Mouse (Mus musculus) forebrain, embryonic 13.5 days (tissue): ENCODE data around the gene Map1b. TPM values are rescaled to one million over a fixed set of nuclear protein-coding genes. Genes with fewer than 3 reads are reported as not detected.

Source experiments
- ATAC-seq: fragments of 200-750 bp; cut with Nextera tagmentation; 2 replicates; pipeline ENCODE4 v1.8.0; 2017
- H3K27ac ChIP-seq: fragments of 300-500 bp; sonication (generic); 2 replicates; pipeline ENCODE4 v1.5.1; 2015; ENCODE audit warnings: inconsistent platforms, mild to moderate bottlenecking, moderate library complexity
- H3K27me3 ChIP-seq: fragments of 300-500 bp; sonication (generic); 2 replicates; pipeline ENCODE4 v1.6.1; 2015; ENCODE audit warnings: mild to moderate bottlenecking, inconsistent platforms
- H3K36me3 ChIP-seq: fragments of 300-500 bp; sonication (generic); 2 replicates; pipeline ENCODE4 v1.6.1; 2015; ENCODE audit warnings: mild to moderate bottlenecking, inconsistent platforms; ENCODE audit not compliant: poor library complexity, severe bottlenecking
- H3K4me1 ChIP-seq: fragments of 300-500 bp; sonication (generic); 2 replicates; pipeline ENCODE4 v1.6.1; 2015; ENCODE audit warnings: inconsistent platforms
- H3K4me2 ChIP-seq: fragments of 300-500 bp; sonication (generic); 2 replicates; pipeline ENCODE4 v1.6.1; 2015; ENCODE audit warnings: inconsistent platforms, mild to moderate bottlenecking, moderate library complexity
- H3K4me3 ChIP-seq: fragments of 300-500 bp; sonication (generic); 2 replicates; pipeline ENCODE4 v1.5.1; 2015; ENCODE audit warnings: mild to moderate bottlenecking, inconsistent platforms
- H3K9ac ChIP-seq: fragments of 300-500 bp; sonication (generic); 2 replicates; pipeline ENCODE4 v1.6.1; 2015; ENCODE audit warnings: mild to moderate bottlenecking, inconsistent platforms
- H3K9me3 ChIP-seq: fragments of 300-500 bp; sonication (generic); replicated peaks from 2 replicates; pipeline ENCODE4 v1.6.1; 2016; ENCODE audit warnings: inconsistent platforms
- WGBS: fragments of 180-500 bp; shearing (Covaris S2); methylation state at CpG from one replicate; pipeline ENCODE4 v1.1.7; 2015; 5-methylcytosine and 5-hydroxymethylcytosine counted together
- polyA plus RNA-seq: library from polyadenylated mRNA; unstranded; fragments of >200 nt; fragmentation: Nextera tagmentation; extraction: Ambion mirVana; gene quantifications from 2 replicates; pipeline ENCODE4 v1.2.1, GENCODE M21; 2015

Gene Map1b
- polyA plus RNA-seq, 1 experiment from 2014 or later = 1,694 TPM

DNA sequence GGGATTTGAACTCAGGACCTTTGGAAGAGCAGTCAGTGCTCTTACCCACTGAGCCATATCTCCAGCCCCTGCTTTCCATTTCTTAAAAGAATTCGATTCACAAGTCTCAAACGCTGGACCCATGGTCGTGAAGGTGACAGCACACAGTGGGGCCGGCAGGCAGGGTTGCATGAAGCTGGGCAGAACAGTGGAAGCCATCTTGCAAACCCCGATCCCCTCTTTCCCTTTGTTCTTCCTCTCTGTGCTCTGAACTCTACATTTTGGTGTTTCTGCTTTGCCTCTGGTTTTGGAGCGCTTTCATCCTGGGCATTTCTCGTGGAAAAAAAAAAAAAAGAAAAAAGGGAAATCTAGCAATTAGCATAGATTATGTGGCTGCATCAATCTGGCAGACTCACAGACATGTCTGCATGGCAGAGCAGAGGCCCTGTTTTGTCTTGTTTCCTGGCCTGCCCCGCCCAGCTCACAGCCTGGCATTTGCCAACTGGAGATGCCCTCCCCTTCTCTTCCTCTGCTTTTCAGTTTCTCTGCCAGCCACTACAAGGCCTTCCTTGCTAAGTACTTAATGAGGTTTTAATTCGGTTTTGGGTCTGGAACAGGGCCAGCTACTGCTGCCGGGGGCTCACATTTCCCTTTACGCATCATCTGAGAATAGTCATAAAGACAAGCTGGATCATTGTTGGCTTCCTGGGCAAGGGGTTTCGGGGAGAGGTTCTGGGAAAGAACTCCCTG is 57.5 kb downstream of the Map1b start:
- ATAC-seq = peak; percentile 94
- Histone ChIP-seq H3K27ac (peak overlapping the region; percentile 92), H3K9ac (0 out of 2 replicates have a peak overlapping the region, but pooled peaks have one; percentile 8), H3K27me3 (no peaks in the 10 kb centered on the region), H3K36me3 (peaks cover 31% of the 10 kb centered on the region), H3K4me2 (peak overlapping the region; percentile 10; the same call in 1 of the 2 replicates), H3K4me1 (peaks cover 55% of the 10 kb centered on the region), H3K4me3 (no peak overlapping the region), H3K9me3 (no peaks in the 10 kb centered on the region)
- WGBS = 34% methylated on average over 12 of the region's 12 CpGs

DNA sequence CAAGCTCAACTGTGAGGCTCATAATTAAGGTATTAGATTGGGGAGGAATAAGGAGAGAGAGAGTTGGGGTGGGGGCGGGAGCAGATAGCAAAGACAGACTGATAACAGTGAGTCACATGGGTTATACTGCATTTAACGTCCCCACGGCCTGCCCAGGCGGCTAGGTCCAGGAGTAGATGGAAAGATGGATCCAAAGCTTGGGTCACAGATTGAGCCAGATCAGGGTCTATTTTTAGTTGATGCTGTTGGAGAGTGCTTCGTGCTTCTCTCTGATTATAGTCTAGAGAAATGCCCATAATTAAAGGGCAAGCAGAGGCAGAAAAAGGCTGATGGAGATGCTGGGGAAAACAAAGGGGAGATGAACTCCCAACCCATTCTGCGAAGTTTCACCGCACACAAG is 61.4 kb downstream of the Map1b start:
- Histone ChIP-seq H3K9ac (no peak overlapping the region), H3K9me3 (no peaks in the 10 kb centered on the region), H3K27me3 (no peaks in the 10 kb centered on the region), H3K36me3 (peaks cover 28% of the 10 kb centered on the region; the same call in 1 of the 2 replicates), H3K4me2 (no peak overlapping the region), H3K4me1 (peaks cover 63% of the 10 kb centered on the region), H3K27ac (0 out of 2 replicates have a peak overlapping the region, but pooled peaks have one; percentile 7), H3K4me3 (no peak overlapping the region)
- no peak for ATAC-seq
- WGBS = 89% methylated on average over 7 of the region's 7 CpGs

DNA sequence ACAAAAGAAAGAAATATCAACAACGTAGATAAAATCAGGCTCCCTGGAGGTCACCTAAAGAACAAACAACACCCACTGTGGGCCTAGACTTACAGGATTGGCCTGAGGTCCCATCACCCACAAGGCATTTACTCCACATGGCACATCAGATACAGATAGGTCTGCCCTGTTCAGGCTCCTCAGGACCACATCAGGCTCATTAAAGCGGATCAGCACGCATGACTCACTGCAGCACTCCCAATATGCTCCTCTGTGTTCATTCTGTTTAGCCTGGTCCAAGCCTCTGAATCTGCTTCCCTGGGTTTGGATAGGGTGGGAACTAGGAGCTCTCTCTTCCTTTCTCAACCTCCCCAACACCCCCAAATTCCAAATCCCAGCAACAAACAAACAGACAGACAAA is 63.9 kb downstream of the Map1b start:
- Histone ChIP-seq H3K9me3 (no peaks in the 10 kb centered on the region), H3K4me2 (no peak overlapping the region), H3K4me3 (no peak overlapping the region), H3K36me3 (peaks cover 31% of the 10 kb centered on the region; the same call in 1 of the 2 replicates), H3K27me3 (no peaks in the 10 kb centered on the region), H3K4me1 (peaks cover 71% of the 10 kb centered on the region), H3K9ac (no peak overlapping the region), H3K27ac (0 out of 2 replicates have a peak overlapping the region, but pooled peaks have one; percentile 35)
- WGBS = 83% methylated on average over 3 of the region's 3 CpGs
- no peak for ATAC-seq

DNA sequence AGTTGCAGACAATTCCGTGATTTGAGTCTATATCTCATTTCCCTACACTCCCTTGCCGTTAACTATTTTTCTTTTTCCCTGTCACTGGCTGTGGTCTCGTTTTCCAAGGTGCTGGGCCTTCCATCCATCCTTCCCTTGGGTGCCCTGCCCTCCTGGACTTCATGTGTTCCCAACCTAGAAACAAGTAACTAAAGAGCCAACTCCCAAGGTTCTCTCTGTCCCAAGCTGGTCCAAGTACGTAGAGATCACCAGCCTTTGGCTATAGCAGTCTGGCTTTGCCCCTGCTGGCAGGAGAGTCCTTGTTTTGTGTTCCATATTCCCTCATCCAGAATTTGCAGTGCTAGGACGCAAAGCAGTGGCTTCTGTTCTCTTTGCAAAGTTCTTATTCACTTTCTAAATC is 65.1 kb downstream of the Map1b start:
- Histone ChIP-seq H3K27ac (peak overlapping the region; percentile 57), H3K4me3 (no peak overlapping the region), H3K36me3 (peaks cover 21% of the 10 kb centered on the region; the same call in 1 of the 2 replicates), H3K9me3 (no peaks in the 10 kb centered on the region), H3K4me1 (peaks cover 73% of the 10 kb centered on the region), H3K4me2 (no peak overlapping the region), H3K9ac (no peak overlapping the region), H3K27me3 (no peaks in the 10 kb centered on the region)
- 85% methylated on average over 5 of the region's 5 CpGs for WGBS
- no peak for ATAC-seq

DNA sequence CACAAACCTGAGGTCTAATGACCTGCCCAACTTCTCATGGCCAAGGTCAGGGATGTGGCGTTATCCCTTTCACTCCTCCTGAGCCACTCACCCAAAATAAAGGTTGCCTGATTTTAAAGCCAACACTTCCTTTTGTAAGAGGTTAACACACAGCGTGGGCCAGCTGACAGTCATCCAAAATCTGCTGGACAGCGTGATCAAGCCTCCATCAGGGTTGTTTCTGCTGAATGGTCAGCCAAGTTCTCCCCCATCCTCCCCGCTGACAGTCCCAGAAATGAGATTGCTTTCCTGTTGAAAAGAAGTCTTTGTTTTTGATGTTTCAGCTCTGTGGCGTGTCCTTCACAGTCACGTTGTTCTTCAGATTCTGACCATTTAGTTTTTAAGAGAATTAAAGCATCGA is 65.6 kb downstream of the Map1b start:
- Histone ChIP-seq H3K4me3 (no peak overlapping the region), H3K27me3 (no peaks in the 10 kb centered on the region), H3K9me3 (no peaks in the 10 kb centered on the region), H3K4me2 (no peak overlapping the region), H3K4me1 (peaks cover 73% of the 10 kb centered on the region), H3K36me3 (peaks cover 21% of the 10 kb centered on the region; the same call in 1 of the 2 replicates), H3K9ac (no peak overlapping the region), H3K27ac (0 out of 2 replicates have a peak overlapping the region, but pooled peaks have one; percentile 57)
- WGBS = 70% methylated on average over 7 of the region's 7 CpGs
- ATAC-seq = no peak

DNA sequence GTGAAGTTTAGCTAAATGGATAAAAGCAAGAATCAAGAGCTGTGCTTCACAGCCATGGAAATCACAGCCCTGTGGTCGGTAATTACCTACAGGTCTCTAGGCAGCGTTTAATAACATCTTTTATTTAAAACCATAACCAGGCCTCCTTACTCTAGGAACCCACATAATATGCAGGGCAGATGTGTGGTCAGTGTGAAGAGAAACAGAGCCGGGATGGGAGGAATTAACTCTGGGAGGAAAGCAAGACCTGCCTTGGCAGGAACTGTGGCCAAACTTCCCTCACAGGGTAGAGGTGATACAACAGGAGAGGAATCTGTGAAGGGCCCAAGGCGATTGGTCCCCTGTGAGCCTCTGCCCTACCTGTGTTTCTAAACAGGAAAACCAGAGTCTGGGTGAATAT is 66.8 kb downstream of the Map1b start:
- Histone ChIP-seq H3K27me3 (no peaks in the 10 kb centered on the region), H3K9me3 (no peaks in the 10 kb centered on the region), H3K4me1 (peaks cover 74% of the 10 kb centered on the region), H3K27ac (peak overlapping the region; percentile 95), H3K4me2 (no peak overlapping the region), H3K36me3 (peaks cover 15% of the 10 kb centered on the region; the same call in 1 of the 2 replicates), H3K4me3 (no peak overlapping the region), H3K9ac (no peak overlapping the region)
- ATAC-seq = no peak
- WGBS = 83% methylated on average over 4 of the region's 4 CpGs

DNA sequence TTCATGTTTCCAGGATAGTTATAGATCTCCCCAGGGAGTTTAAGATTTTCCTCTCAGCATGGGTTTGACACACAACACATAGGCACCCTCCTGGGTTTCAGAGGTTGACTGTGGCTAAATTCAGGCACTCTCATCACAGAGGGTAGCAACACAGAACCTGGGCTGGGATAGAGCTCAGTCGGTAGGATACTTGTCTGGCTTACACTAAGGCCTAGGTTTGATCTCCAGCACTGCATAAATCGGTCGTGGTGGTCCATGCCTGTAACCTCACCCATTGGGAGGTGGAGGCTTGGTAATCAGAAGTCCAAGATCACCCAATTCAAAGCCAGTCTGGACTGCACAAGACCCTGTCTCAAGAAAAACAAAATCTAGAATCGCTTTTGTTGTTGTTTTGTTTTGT is 68.1 kb downstream of the Map1b start:
- H3K9ac ChIP-seq = no peak overlapping the region
- H3K27me3 ChIP-seq = no peaks in the 10 kb centered on the region
- H3K9me3 ChIP-seq = no peaks in the 10 kb centered on the region
- 31% methylated on average over 4 of the region's 4 CpGs for WGBS
- H3K27ac ChIP-seq = peak overlapping the region; percentile 95
- ATAC-seq = no peak
- H3K36me3 ChIP-seq = peaks cover 13% of the 10 kb centered on the region; the same call in 1 of the 2 replicates
- peaks cover 87% of the 10 kb centered on the region for H3K4me1 ChIP-seq
- H3K4me3 ChIP-seq = no peak overlapping the region
- no peak overlapping the region for H3K4me2 ChIP-seq

DNA sequence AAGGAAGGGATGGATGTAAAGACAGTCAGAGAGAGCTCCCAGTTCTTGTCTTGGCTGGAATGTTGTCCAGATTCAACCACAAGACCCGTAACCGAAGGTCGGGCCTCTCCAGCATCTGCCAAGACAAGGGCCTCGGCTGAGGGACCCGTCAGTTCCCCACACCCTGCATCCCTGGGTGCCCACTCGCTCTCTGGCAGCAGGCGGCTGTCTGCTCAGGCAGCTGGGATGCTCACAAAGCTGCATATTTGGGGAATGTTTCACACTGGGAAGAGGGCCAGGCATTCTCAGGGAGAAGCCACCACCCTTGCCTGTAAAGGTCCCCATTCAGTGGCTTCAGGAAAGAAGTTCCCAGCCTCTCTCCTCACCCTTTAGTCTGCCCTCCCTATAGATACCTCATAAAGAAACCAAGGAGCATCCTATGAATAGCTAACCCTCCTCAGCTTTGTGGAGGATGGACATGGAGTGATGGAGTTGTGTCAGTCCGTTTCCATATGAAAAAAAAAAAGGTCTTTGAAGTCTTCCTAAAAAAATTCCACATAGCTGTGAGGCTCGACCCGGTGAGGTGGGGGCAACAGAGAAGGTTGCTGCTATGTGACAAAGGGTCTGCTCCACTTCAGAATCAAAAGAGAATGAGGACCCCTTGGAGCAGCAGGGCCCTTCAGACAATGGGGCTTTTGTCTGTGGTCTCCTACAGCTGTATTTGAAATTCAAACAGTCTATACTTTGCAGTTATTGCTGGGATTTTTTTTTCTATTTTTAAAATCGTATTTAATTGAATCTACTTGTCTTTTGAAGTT is 68.7 kb downstream of the Map1b start:
- H3K4me2 ChIP-seq = peak overlapping the region; percentile 67
- peak overlapping the region; percentile 95 for H3K27ac ChIP-seq
- H3K4me3 ChIP-seq = peak overlapping the region; percentile 44
- no peaks in the 10 kb centered on the region for H3K9me3 ChIP-seq
- WGBS = 10% methylated on average over 11 of the region's 11 CpGs
- H3K36me3 ChIP-seq = peaks cover 6% of the 10 kb centered on the region; the same call in 1 of the 2 replicates
- no peaks in the 10 kb centered on the region for H3K27me3 ChIP-seq
- ATAC-seq = peak; percentile 13
- peak overlapping the region; percentile 73 for H3K9ac ChIP-seq
- peaks cover 93% of the 10 kb centered on the region for H3K4me1 ChIP-seq

DNA sequence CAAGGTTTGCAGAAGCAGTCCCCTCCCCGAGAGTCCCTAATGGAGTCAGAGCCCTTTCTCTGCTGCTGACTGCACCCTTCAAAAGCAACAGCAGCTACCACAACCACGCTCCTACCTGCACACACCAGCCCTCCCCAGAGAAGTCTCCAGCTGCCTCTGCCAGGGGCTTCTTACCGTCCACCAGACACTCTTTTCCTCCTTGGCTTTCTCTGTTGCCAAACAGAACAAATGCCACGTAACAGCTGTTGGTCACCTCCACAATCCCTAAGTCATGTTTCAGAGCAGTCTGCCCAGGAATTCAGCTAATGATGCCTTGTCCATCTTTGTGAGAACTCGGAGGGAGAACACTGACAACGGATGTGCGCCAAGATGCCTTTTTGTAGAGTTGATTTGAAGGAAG is 69.3 kb downstream of the Map1b start:
- Histone ChIP-seq H3K9ac (peak overlapping the region; percentile 73), H3K4me1 (peaks cover 95% of the 10 kb centered on the region), H3K9me3 (no peaks in the 10 kb centered on the region), H3K27ac (peak overlapping the region; percentile 95), H3K36me3 (peaks cover 4% of the 10 kb centered on the region; the same call in 1 of the 2 replicates), H3K4me2 (peak overlapping the region; percentile 67), H3K4me3 (peak overlapping the region; percentile 44), H3K27me3 (no peaks in the 10 kb centered on the region)
- WGBS = 40% methylated on average over 7 of the region's 7 CpGs
- no peak for ATAC-seq

DNA sequence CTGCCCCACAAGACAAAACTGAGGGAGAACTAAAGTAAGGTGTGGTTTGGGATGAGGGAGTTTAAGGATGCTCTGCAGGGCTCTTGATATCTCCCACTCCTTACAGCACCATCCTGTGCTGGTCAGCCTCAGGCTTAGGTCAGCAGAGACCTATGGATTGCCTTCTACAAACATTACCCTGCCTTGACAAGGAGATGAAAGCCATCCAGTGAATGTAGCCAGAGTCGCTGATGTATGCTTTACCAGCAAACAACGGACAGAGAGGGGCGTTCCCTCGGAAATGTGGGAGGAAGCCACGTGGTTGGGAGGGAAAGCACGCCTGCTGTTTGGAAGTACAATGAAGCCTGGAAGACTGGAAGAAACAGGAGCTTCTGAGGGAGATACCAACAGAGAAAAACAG is 71.5 kb downstream of the Map1b start:
- Histone ChIP-seq H3K27me3 (no peaks in the 10 kb centered on the region), H3K27ac (peak overlapping the region; percentile 95), H3K9me3 (no peaks in the 10 kb centered on the region), H3K4me2 (peak overlapping the region; percentile 67), H3K9ac (peak overlapping the region; percentile 71), H3K4me1 (peaks cover 100% of the 10 kb centered on the region), H3K4me3 (peak overlapping the region; percentile 44), H3K36me3 (peaks cover 26% of the 10 kb centered on the region)
- WGBS = under 1% methylated on average over 6 of the region's 6 CpGs
- ATAC-seq = peak; percentile 56

DNA sequence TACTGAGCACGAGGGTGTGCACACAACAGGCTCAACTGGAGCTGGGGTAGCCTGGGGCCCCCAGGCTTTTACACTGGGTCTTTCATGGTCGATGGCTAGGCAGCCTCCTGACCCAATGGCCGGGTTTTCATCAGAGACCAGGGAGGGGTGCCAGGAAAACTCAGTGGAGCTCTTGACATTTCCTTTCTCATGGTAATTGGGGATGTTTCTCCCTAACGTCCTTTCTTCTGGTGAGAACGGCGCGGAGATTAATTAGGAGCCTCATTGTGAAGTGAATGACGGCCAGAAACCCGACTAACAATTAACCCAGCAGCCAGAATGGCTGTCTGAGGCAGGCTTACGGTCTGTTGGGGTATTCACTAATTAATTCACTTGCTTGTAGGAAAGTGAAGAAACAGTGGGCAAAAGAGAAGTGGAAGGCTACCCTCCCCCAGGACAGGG is 71.9 kb downstream of the Map1b start:
- 3% methylated on average over 10 of the region's 10 CpGs for WGBS
- peak overlapping the region; percentile 95 for H3K27ac ChIP-seq
- H3K4me1 ChIP-seq = peaks cover 96% of the 10 kb centered on the region

More for the DNA sequence above, 71.9 kb downstream of the Map1b start:
- H3K36me3 ChIP-seq = peaks cover 28% of the 10 kb centered on the region
- H3K27me3 ChIP-seq = no peaks in the 10 kb centered on the region
- peak overlapping the region; percentile 67 for H3K4me2 ChIP-seq
- peak overlapping the region; percentile 44 for H3K4me3 ChIP-seq
- H3K9me3 ChIP-seq = no peaks in the 10 kb centered on the region
- H3K9ac ChIP-seq = peak overlapping the region; percentile 71
- ATAC-seq = peak; percentile 84
